Mouse (Mus musculus) MEL (cell line): Measurements from ENCODE around the gene Cers5.

Experiments used
- CHD2 ChIP-seq: IDR thresholded peaks from 2 replicates; pipeline ENCODE4 v1.6.1; 2011; ENCODE audit warnings: low read length, improper control_type of control experiment
- CTCF ChIP-seq, 3 experiments: IDR thresholded peaks in 2 of 3; conservative IDR thresholded peaks in 1 of 3; 2 replicates each; pipeline ENCODE4 v1.5.1; 2011 to 2012; ENCODE audit warnings: low read length in 3 of 3, low read depth in 2 of 3, mild to moderate bottlenecking in 2 of 3, improper control_type of control experiment in 1 of 3, inconsistent platforms in 1 of 3, mixed read lengths in 1 of 3, moderate library complexity in 1 of 3; ENCODE audit not compliant: control insufficient read depth in 1 of 3, insufficient read depth in 1 of 3, poor library complexity in 1 of 3, severe bottlenecking in 1 of 3
- E2F4 ChIP-seq: IDR thresholded peaks from 2 replicates; pipeline ENCODE4 v1.6.1; 2011; ENCODE audit warnings: low read depth, low read length, improper control_type of control experiment, borderline replicate concordance
- GATA1 ChIP-seq: IDR thresholded peaks from 2 replicates; pipeline ENCODE4 v1.6.1; 2011; ENCODE audit warnings: low read depth, low read length, improper control_type of control experiment
- MAFK ChIP-seq: IDR thresholded peaks from 2 replicates; pipeline ENCODE4 v1.6.1; 2011; ENCODE audit warnings: low read depth, mild to moderate bottlenecking, low read length, improper control_type of control experiment, borderline replicate concordance
- MXI1 ChIP-seq: IDR thresholded peaks from 2 replicates; pipeline ENCODE4 v1.6.1; 2011; ENCODE audit warnings: mild to moderate bottlenecking, low read depth, low read length, improper control_type of control experiment
- MYB ChIP-seq: IDR thresholded peaks from 2 replicates; pipeline ENCODE4 v1.6.1; 2011; ENCODE audit warnings: mild to moderate bottlenecking, low read depth, low read length, improper control_type of control experiment
- POLR2A ChIP-seq, 2 experiments: IDR thresholded peaks; 2 replicates each; pipeline ENCODE4 v1.6.1; 2011 to 2012; ENCODE audit warnings: low read length in 2 of 2, mild to moderate bottlenecking in 2 of 2, control low read depth in 1 of 2, improper control_type of control experiment in 1 of 2, low read depth in 1 of 2, moderate library complexity in 1 of 2; ENCODE audit not compliant: control insufficient read depth in 1 of 2, insufficient read depth in 1 of 2, poor library complexity in 1 of 2
- RCOR1 ChIP-seq: IDR thresholded peaks from 2 replicates; pipeline ENCODE4 v1.6.1; 2012; ENCODE audit warnings: low read depth, mild to moderate bottlenecking, inconsistent platforms, low read length, improper control_type of control experiment
- SIN3A ChIP-seq: IDR thresholded peaks from 2 replicates; pipeline ENCODE4 v1.6.1; 2012; ENCODE audit warnings: low read length, improper control_type of control experiment, inconsistent platforms
- TAL1 ChIP-seq: IDR thresholded peaks from 2 replicates; pipeline ENCODE4 v1.6.1; 2012; ENCODE audit warnings: mild to moderate bottlenecking, inconsistent platforms, low read length, moderate library complexity, mixed read lengths
- UBTF ChIP-seq: IDR thresholded peaks from 2 replicates; pipeline ENCODE4 v1.6.1; 2012; ENCODE audit warnings: low read depth, mild to moderate bottlenecking, inconsistent platforms, low read length, improper control_type of control experiment, moderate library complexity, borderline replicate concordance; ENCODE audit not compliant: insufficient read depth
- ZKSCAN1 ChIP-seq: IDR thresholded peaks from 2 replicates; pipeline ENCODE4 v1.6.1; 2012; ENCODE audit warnings: low read depth, mild to moderate bottlenecking, inconsistent platforms, low read length, improper control_type of control experiment, moderate library complexity

GRCm38 (mm10) chr15:99817343-99818235 lies 44.9 kb upstream of the Cers5 start:
- TF ChIP-seq MYB (no peak), CTCF (IDR thresholded peaks at IDR 0.05 in 2 of 3, conservative IDR thresholded peaks at IDR 0.05 in 1 of 3; ENCODE audit: control insufficient read depth in 1 of 3, insufficient read depth in 1 of 3, low read depth in 2 of 3, low read length in 3 of 3, poor library complexity in 1 of 3, severe bottlenecking in 1 of 3) (no peak), GATA1 (no peak), POLR2A (IDR thresholded peaks at IDR 0.05; ENCODE audit: control insufficient read depth in 1 of 2, insufficient read depth in 1 of 2, low read depth in 1 of 2, low read length in 2 of 2, poor library complexity in 1 of 2) (no peak), CHD2 (no peak), E2F4 (no peak), TAL1 (no peak), RCOR1 (no peak), ZKSCAN1 (no peak), MAFK (no peak), SIN3A (no peak), UBTF (no peak), MXI1 (no peak)
